Mouse (Mus musculus): Measurements from ENCODE around the gene Cphx3.
"Not testable (repeated sequence)": the region's sequence is repeated elsewhere in the genome, so short reads cannot be mapped to it uniquely, and the experiment has no call there.

DNA sequence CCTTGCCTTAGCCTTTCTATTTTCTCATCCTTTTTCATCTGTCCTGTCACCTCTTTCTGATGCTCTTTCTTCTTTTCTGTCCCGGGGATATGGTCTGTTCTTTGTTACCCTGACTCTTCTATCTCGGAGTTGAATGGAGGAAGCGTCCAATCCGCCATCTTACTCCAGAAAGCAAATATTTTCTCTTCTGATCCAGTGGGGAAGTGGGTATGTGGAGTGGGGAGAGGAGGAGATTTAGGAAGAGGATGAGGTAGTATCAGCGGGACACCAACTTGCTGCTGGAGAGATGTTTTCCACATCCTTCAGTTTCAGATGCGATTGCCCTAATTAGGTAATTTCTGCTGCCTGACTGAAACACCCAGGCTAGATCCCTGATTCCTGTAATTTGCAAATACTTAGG lies 176.6 kb downstream of the Cphx3 start:
- not testable (repeated sequence) for TF ChIP-seq CTCF, EP300 (IDR thresholded peaks at IDR 0.05; ENCODE audit: low read depth)
